Mouse (Mus musculus) urinary bladder, adult 18-20 months (tissue): ENCODE results near the gene Tln2.
"Not testable (repeated sequence)": the region's sequence is repeated elsewhere in the genome, so short reads cannot be mapped to it uniquely, and the experiment has no call there.

Source experiments
- DNase-seq, 2 experiments: peaks; one replicate each; pipeline ENCODE4 v3.0.0; 2022; ENCODE audit warnings: low spot score in 2 of 2, mixed read lengths in 2 of 2

Gene Tln2

GRCm38 (mm10) chr9:67362053-67362452 is 197.4 kb downstream of the Tln2 start:
- no peak for DNase-seq

DNA sequence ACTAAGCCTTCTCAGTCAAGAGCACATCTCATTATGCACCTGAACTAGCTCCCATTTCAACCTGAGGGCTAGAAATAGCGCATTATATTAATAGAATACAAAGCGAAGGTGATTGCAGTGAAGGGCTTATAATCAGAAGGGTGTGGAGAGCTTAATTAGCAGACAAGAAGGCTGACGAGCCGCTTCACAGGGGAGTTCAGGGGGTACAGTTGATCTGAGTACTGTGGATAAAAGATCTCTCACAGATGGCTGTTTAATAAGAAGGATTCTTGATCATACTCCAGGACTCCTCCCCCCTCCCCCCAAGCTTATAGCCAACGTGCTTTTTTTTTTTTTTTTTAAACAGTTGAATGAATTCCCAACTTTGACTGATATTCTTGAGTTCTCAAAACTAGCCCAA is 198.0 kb downstream of the Tln2 start:
- DNase-seq: no peak

DNA sequence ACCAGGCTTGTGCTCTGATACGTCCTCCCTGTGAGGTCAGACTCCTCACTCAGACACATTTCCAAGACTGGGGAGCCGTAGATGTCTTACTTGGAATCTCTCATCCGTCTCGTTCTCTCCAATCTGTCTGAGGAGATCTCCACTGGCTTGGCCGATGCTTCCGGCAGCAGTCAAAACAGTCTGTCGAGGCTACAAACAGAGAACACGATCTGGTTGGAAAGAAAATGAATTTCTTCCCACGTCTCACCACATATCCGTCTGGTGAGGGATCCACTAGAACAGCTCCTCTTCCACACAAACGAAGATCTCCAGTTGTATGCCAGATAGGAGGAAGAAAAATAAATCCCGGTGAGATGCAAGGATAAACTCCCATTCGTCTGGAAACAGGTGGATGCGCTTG is 205.1 kb downstream of the Tln2 start:
- no peak for DNase-seq

DNA sequence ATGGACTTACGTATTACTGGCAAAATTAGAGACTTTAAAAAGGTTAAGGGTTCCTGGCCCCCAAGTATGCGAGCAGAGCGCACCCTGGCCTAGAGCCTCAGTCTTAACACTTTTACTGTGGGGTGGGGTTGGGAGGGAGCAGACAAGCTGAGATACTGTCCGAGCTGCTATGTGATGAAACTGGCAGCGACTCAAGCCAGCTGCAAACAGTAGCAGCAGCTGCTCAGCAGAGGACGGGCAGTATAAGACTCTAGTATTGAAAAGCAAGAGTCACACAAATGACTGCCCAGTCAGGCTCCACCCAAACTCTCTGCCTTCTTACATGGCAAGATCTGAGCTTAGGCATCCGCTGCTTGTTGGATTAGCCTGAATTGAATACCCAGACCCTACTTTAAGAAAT is 206.1 kb downstream of the Tln2 start:
- no peak for DNase-seq

DNA sequence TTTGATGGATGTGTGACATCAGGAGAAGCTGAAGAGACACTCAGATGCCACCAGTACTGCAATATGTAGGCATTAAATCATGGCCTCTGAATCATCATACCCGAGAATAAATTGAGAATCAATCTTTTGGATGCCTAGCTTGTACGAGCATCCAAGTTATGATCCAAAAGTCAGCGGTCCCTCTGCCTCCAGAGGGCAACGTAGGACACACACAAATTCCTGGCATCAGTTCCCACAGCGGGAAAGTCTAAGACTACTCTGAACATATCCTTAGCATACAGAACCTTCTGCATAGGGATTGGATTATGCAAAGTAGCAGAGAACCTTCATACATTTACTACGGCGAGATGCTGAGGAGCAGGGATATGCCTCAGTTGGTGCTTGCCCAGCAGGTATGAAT is 210.5 kb downstream of the Tln2 start:
- no peak for DNase-seq

DNA sequence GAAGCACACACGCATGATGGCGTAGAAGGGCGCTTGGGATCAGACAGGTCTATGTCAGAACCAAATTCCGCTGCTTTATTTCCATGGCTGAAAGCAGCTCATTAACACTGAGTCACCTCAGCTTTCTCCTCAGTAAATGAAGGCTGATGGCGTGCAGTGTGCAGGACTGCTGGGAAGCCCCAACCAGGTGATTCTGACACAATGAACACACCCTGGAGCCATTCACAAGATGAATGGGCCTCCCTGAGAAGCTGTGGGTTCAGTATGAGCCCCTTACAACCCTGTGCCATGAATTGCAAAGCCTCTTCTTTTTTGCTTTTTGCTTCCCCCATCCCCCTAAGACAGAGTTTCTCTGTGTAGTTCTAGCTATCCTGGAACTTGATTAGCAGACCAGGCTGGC is 212.3 kb downstream of the Tln2 start:
- no peak for DNase-seq

- no peak for DNase-seq
Observed at GRCm38 (mm10) chr9:67331281-67331680, 228.2 kb downstream of the Tln2 start.

DNA sequence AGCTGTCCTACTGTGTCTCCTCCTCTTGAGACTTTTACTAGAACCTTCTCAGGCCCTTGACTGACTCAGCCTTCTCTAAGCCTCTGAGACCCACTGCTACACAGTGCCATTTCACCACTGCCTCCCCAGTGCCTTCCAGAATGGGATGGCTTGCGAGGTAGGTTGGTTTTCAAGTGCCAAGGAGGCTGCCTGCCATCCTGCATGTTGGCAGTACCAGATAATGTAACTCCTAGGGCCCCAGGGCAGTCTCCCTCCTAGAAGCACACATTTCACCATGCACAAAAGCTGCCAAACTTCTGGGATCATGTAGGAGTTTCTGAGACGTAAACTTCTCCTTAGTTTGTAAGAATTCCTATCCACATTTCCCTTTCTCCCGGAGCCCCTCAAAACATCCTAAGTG is 231.1 kb downstream of the Tln2 start:
- no peak for DNase-seq

DNA sequence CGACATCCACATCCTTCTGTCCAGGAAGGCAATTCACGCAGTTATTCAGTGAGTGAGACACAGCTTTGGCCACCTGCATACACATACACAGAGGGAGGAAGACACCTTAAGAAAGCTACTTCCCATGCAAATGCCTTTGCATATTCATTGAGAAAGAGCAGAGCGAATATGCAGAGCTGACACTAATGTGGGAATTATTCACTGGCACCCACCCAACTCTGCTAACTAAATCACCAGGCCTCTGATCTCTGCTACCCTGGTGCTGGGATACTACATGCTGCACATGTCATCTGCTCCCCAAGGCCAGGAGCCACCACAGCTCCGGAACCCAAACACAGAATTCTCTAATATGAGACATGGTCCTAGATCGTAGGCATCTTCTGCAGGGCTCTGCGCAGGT is 237.6 kb downstream of the Tln2 start:
- DNase-seq: no peak

GRCm38 (mm10) chr9:67315356-67315755 is 244.1 kb downstream of the Tln2 start:
- peak in 1 of 2 experiments; percentile 12 for DNase-seq

DNA sequence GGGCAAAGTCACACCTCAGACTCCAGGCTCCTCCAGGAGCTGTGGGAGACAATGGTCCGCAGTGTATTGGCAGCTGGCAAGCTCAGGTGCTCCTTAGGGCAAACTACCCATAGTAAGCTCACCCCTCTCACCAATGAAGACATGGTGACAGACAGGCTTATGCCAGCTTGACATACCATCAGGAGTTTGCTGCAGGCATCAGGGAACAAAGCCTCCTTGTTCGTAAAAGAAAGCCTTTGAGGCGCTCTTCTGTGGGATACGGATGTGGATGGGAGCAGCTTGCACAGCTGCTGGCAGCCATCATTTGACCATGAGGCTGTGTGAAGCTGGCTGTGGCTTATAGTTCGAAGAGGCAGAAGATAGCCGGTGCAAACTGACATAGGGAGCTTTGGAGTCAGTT is 254.5 kb downstream of the Tln2 start:
- no peak for DNase-seq

DNA sequence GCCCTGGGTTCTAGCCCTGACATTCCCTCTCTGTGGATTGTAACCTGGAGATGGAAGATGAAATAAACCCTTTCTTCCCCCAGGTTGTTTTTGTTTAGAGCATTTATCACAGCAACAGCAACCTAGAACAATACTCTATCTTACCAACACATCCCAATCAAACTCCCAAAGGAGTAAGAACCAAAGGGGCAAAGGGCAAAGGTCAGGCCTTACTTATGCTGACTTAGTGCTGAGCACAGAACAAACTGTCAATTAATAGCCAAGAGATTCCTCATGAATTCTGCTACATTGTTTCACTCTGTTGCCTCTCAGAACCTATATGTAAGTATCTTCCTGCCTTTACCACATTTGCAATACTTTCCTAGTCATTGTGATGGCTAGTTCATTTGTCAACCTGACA is 255.5 kb downstream of the Tln2 start:
- DNase-seq: no peak

DNA sequence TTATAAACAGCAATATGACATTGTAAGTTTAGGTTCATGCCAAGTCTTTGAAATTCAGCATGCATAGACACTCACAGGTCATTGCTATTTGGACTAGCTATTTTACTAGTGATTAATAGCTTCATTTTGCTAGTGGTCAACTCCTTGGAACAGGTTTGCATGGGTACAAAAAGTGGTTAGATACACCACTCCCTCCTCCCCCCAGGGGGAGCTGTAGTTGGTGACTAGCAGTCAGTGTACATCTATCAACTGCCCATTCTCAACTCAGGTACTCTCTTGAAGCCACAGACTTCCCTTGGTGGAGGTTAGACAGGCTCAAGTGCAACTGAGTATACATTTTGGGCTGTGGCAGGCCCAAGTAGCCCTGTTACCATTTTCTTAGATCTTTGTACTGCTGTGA is 256.5 kb downstream of the Tln2 start:
- DNase-seq: no peak

DNA sequence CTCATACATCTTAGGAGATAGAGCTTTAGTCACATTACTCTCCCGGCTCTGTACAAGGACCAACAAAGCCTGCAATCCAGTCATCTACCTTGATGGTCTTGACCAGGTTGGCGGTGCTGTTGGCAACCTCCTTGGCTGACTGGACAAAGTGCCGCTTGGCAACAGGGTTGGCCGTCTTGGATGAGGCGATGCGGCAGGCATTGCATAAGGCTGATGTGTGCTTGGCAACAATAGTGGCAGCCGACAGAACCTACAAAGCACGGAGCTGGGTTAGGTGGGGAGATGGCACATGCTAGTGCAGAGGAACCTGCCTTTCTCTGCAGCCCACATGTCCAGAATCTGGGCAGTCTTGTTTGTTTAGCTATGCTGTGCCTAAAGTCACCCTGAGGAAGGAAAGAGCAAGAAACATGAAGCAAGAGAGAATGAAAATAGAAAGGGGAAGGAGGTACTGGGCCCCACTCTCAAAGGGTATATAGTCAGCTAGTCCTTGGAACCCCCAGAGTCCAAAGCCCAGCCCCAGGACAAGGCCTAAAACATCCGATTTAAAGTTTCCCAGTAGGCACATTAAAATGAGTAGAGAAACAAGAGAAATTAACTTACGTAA is 257.0 kb downstream of the Tln2 start:
- no peak for DNase-seq

- DNase-seq: no peak
Observed at GRCm38 (mm10) chr9:67301571-67301970, 257.9 kb downstream of the Tln2 start.

DNA sequence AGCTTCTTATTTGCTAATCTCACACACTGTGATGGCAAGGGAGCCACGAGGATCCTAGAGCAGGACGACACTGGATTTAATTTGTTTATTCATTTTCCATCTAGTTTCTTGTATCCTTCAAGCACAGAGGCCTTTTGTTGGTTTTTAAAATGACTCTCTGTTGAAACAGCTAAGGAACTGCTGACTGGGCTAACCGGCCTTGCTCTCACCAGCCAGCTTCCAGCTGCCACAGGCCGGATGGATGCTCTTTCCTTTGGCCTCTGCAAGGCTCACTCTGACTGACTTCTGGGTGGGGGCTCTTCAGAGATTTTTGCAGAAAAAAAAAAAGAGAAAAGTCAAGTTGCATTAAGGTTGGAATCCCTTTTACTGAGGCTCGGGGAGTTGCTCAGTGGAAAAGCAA is 258.7 kb downstream of the Tln2 start:
- DNase-seq: no peak

DNA sequence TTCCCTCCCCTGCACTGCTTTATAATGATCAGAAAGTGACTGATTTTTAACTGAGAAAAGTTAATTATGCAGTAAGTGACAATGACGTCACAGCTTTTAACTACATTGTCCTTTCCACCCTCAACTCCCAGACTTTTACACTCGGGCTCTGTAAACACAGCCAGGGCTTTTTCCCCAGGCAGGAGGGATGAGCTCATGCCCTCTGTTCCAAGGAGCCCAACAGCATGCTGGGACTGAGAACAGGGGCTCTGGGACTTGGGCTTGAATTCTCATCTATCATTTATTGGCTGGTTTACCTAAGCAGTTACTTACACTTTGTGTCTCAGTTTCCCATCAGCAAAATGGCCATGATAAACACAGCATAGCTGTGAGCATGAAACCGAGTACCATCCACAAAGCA is 259.2 kb downstream of the Tln2 start:
- DNase-seq: no peak

- DNase-seq: no peak
Observed at GRCm38 (mm10) chr9:67299164-67299563, 260.3 kb downstream of the Tln2 start.

- DNase-seq: no peak
Observed at GRCm38 (mm10) chr9:67297236-67297889, 262.1 kb downstream of the Tln2 start.

DNA sequence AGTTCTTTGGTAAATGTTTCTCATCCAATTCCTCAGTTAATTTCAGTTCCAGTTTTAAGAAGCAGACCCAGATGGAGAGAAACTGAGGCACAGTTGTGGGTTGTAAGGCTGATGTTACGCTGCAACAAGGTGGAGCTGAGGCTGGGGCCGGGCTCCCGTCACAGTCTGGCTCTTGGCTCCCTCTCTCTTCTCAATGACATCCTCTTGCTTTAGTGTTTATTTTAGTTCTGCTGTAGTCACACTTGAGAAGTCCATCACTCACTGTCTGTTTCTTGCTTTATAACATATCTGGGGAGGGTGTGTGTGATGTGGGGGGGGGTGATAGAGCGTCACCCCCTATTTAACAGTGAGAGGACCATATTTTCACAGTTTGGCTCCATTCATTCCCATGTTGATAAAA is 272.0 kb downstream of the Tln2 start:
- no peak for DNase-seq

DNA sequence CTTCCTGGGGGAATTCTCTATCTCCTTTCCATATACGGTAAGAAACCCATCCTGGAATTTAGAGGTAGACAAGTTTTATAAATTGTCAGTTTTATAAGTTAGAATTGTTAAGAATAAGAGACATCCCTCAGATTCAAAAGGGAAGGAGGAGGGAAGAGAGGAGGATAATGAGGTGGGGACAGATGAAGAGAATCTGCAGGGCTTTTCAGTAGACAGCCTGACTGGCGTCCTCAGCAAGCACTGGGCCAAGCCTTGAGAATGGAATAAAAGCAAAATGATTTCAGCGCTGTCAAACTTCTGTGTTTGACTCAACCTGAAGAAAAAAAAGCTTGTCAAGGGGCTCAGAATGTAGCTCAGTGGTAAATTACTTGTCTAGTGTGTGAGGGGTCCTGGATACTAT is 272.7 kb downstream of the Tln2 start:
- DNase-seq: no peak

- DNase-seq: no peak
Observed at GRCm38 (mm10) chr9:67285544-67285943, 274.0 kb downstream of the Tln2 start.

DNA sequence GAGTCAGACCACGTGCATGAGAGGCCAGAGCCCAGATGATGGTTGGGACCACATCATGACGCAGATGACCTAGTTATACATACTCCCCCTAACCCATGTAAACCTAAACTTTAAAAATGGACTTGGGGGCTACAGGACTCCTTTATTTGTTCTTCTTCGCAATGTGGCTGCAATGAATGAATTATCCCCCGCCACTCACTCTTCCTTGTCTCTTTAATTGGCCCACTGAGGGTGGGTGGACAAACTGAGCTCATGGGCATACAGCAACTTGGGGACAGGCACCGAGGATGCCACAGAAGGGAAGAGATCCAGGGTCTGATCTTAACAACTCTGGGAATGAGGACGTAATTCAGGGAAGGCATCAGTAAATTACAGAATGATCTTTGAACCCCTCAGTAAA is 277.7 kb downstream of the Tln2 start:
- DNase-seq: no peak

DNA sequence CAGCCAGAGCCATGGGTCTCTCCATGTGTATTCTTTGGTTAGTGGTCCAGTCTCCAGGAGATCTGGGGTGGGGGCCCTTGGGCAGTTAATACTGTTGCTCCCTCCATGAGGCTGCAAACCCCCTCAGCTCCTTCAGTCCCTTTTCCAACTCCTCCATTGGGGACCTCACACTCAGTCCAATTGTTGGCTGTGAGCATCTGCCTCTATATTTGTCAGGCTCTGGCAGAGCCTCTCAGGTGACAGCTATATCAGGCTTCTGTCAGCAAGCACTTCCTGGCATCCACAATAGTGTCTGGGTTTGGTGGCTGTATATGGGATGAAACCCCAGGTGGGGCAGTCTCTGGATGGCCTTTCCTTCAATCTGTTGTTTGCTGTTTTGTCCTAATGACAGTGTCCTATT is 279.2 kb downstream of the Tln2 start:
- DNase-seq: not testable (repeated sequence)
